Mouse (Mus musculus): ENCODE measurements around the gene Epb42. TPM values are rescaled to one million over a fixed set of nuclear protein-coding genes. Genes with fewer than 3 reads are reported as not detected.
A peak's percentile ranks its signal among the peaks of the same experiment; 100 is the strongest.
"Not testable (repeated sequence)": the region's sequence is repeated elsewhere in the genome, so short reads cannot be mapped to it uniquely, and the experiment has no call there.

Epb42 gene
- polyA plus RNA-seq, 1 experiment from 2014 or later, result 0.44 TPM

- Histone ChIP-seq H3K36me3 (replicated peaks) (no peaks in the 10 kb centered on the region), H3K4me1 (peaks cover 12% of the 10 kb centered on the region), H3K27ac (peak within 1 kb of the TSS; percentile 92), H3K9ac (peak within 1 kb of the TSS; percentile 81), H3K9me3 (no peaks in the 10 kb centered on the region), H3K4me2 (peak within 1 kb of the TSS; percentile 95), H3K4me3 (peak within 1 kb of the TSS; percentile 89), H3K27me3 (replicated peaks) (0 out of 2 replicates have a peak, but pooled peaks cover 3% of the 10 kb centered on the region)
- 2% methylated on average over 71 of the region's 71 CpGs for WGBS
- ATAC-seq (replicated peaks), result peak; percentile 89
Observed at GRCm38 (mm10) chr2:120976990-120977925, 59.6 kb downstream of the Epb42 start, which contains the start of gene Tmem62. Tmem62 (plus strand) TSS chr2:120977017.

- Histone ChIP-seq H3K4me1 (peaks cover 18% of the 10 kb centered on the region), H3K4me3 (peak overlapping the region; percentile 89; the same call in 1 of the 2 replicates), H3K27ac (no peak overlapping the region), H3K9ac (no peak overlapping the region), H3K9me3 (no peaks in the 10 kb centered on the region), H3K36me3 (replicated peaks) (no peaks in the 10 kb centered on the region), H3K27me3 (replicated peaks) (0 out of 2 replicates have a peak, but pooled peaks cover 3% of the 10 kb centered on the region), H3K4me2 (peak overlapping the region; percentile 95; the same call in 1 of the 2 replicates)
- ATAC-seq (replicated peaks), result no peak
- 49% methylated on average over 4 of the region's 4 CpGs for WGBS
Observed at GRCm38 (mm10) chr2:120976308-120976707, 60.6 kb downstream of the Epb42 start.

GRCm38 (mm10) chr2:120972964-120973363, 63.9 kb downstream of the Epb42 start:
- 16% methylated on average over 5 of the region's 5 CpGs for WGBS
- no peak for ATAC-seq (replicated peaks)
- Histone ChIP-seq H3K4me1 (peaks cover 32% of the 10 kb centered on the region), H3K9ac (no peak overlapping the region), H3K9me3 (no peaks in the 10 kb centered on the region), H3K27ac (no peak overlapping the region), H3K4me2 (no peak overlapping the region), H3K4me3 (no peak overlapping the region), H3K36me3 (replicated peaks) (no peaks in the 10 kb centered on the region), H3K27me3 (replicated peaks) (0 out of 2 replicates have a peak, but pooled peaks cover 3% of the 10 kb centered on the region)

GRCm38 (mm10) chr2:120972257-120972656, 64.6 kb downstream of the Epb42 start:
- H3K4me2 ChIP-seq, result not testable (repeated sequence)
- 97% methylated on average over 8 of the region's 8 CpGs for WGBS

GRCm38 (mm10) chr2:120971766-120972165, 65.1 kb downstream of the Epb42 start:
- no peak for ATAC-seq (replicated peaks)
- Histone ChIP-seq H3K9me3 (no peaks in the 10 kb centered on the region), H3K9ac (no peak overlapping the region), H3K4me3 (no peak overlapping the region), H3K27me3 (replicated peaks) (0 out of 2 replicates have a peak, but pooled peaks cover 3% of the 10 kb centered on the region), H3K4me2 (no peak overlapping the region), H3K27ac (no peak overlapping the region), H3K36me3 (replicated peaks) (no peaks in the 10 kb centered on the region), H3K4me1 (peaks cover 35% of the 10 kb centered on the region)
- 94% methylated on average over 4 of the region's 4 CpGs for WGBS

More at GRCm38 (mm10) chr2:120972257-120972656, 64.6 kb downstream of the Epb42 start:
- not testable (repeated sequence) for H3K9me3 ChIP-seq; H3K4me3 ChIP-seq; ATAC-seq (replicated peaks); H3K27ac ChIP-seq; H3K9ac ChIP-seq; H3K27me3 ChIP-seq (replicated peaks); H3K36me3 ChIP-seq (replicated peaks)
- H3K4me1 ChIP-seq, result peaks cover 32% of the 10 kb centered on the region

GRCm38 (mm10) chr2:120970559-120971080, 66.3 kb downstream of the Epb42 start, which contains the start of gene Ubr1:
Ubr1 (minus strand) TSS chr2:120970715.
- H3K4me2 ChIP-seq, result peak within 1 kb of the TSS; percentile 71
- H3K4me1 ChIP-seq, result peaks cover 32% of the 10 kb centered on the region
- H3K27ac ChIP-seq, result peak within 1 kb of the TSS; percentile 91
- H3K36me3 ChIP-seq (replicated peaks), result no peaks in the 10 kb centered on the region
- no peaks in the 10 kb centered on the region for H3K9me3 ChIP-seq
- peak within 1 kb of the TSS; percentile 85 for H3K9ac ChIP-seq
- H3K4me3 ChIP-seq, result peak within 1 kb of the TSS; percentile 89
- 0 out of 2 replicates have a peak, but pooled peaks cover 3% of the 10 kb centered on the region for H3K27me3 ChIP-seq (replicated peaks)
- under 1% methylated on average over 39 of the region's 39 CpGs for WGBS
- peak; percentile 95 for ATAC-seq (replicated peaks)

- H3K36me3 ChIP-seq (replicated peaks), result no peaks in the 10 kb centered on the region
- H3K4me3 ChIP-seq, result peak overlapping the region; percentile 89
- WGBS, result under 1% methylated on average over 23 of the region's 23 CpGs
- peak overlapping the region; percentile 71 for H3K4me2 ChIP-seq
- 0 out of 2 replicates have a peak, but pooled peaks cover 3% of the 10 kb centered on the region for H3K27me3 ChIP-seq (replicated peaks)
- no peaks in the 10 kb centered on the region for H3K9me3 ChIP-seq
- peak overlapping the region; percentile 85 for H3K9ac ChIP-seq
- H3K4me1 ChIP-seq, result peaks cover 32% of the 10 kb centered on the region
- peak; percentile 84 for ATAC-seq (replicated peaks)
- H3K27ac ChIP-seq, result peak overlapping the region; percentile 91
Observed at GRCm38 (mm10) chr2:120970045-120970539, 66.8 kb downstream of the Epb42 start.

Small RNAs within 50 kb of the gene (microRNA-seq; reads per million reads assigned to microRNA genes)
- not detected for gene Gm44325

Other genes with a start within 250 kb of the Epb42 start
- 7.0 and 9.1 TPM in 2 replicates for gene Cdan1, start 186.9 kb downstream of the Epb42 start, polyA plus RNA-seq (2015; fragmentation: Nextera tagmentation; extraction: Ambion mirVana)
- gene Ttbk2, start 186.5 kb downstream of the Epb42 start, polyA plus RNA-seq (2015; fragmentation: Nextera tagmentation; extraction: Ambion mirVana), result 12.3 and 12.6 TPM in 2 replicates
- gene Ubr1, start 66.4 kb downstream of the Epb42 start, polyA plus RNA-seq (2015; fragmentation: Nextera tagmentation; extraction: Ambion mirVana), result 33.5 and 38.5 TPM in 2 replicates
- gene Tmem62, start 60.1 kb downstream of the Epb42 start, polyA plus RNA-seq (2015; fragmentation: Nextera tagmentation; extraction: Ambion mirVana), result 14.6 and 15.0 TPM in 2 replicates
- 77.7 and 79.4 TPM in 2 replicates for gene Ccndbp1, start 28.7 kb downstream of the Epb42 start, polyA plus RNA-seq (2015; fragmentation: Nextera tagmentation; extraction: Ambion mirVana)
- not detected in 2 replicates for gene Tgm5, start 48.8 kb upstream of the Epb42 start, polyA plus RNA-seq (2015; fragmentation: Nextera tagmentation; extraction: Ambion mirVana)
- not detected in 2 replicates for gene Tgm7, start 72.7 kb upstream of the Epb42 start, polyA plus RNA-seq (2015; fragmentation: Nextera tagmentation; extraction: Ambion mirVana)
- 32.1 and 32.4 TPM in 2 replicates for gene Adal, start 103.4 kb upstream of the Epb42 start, polyA plus RNA-seq (2015; fragmentation: Nextera tagmentation; extraction: Ambion mirVana)
- 21.7 and 23.1 TPM in 2 replicates for gene Lcmt2, start 103.6 kb upstream of the Epb42 start, polyA plus RNA-seq (2015; fragmentation: Nextera tagmentation; extraction: Ambion mirVana)
- gene Tubgcp4, start 133.6 kb upstream of the Epb42 start, polyA plus RNA-seq (2015; fragmentation: Nextera tagmentation; extraction: Ambion mirVana), result 54.6 and 56.9 TPM in 2 replicates
- 7.0 and 7.1 TPM in 2 replicates for gene Zscan29, start 134.1 kb upstream of the Epb42 start, polyA plus RNA-seq (2015; fragmentation: Nextera tagmentation; extraction: Ambion mirVana)
- 186 and 214 TPM in 2 replicates for gene Trp53bp1, start 234.3 kb upstream of the Epb42 start, polyA plus RNA-seq (2015; fragmentation: Nextera tagmentation; extraction: Ambion mirVana)